Mouse (Mus musculus) G1E (cell line): ENCODE results near the gene Tmem108.

Experiments
- CTCF ChIP-seq: IDR thresholded peaks from 2 replicates; pipeline ENCODE4 v1.5.1; 2012; ENCODE audit warnings: low read depth, low read length, inconsistent platforms, mixed read lengths
- GATA1 ChIP-seq: IDR thresholded peaks from 2 replicates; pipeline ENCODE4 v1.6.1; 2012; ENCODE audit warnings: borderline replicate concordance, low read length, inconsistent platforms, mixed read lengths

DNA sequence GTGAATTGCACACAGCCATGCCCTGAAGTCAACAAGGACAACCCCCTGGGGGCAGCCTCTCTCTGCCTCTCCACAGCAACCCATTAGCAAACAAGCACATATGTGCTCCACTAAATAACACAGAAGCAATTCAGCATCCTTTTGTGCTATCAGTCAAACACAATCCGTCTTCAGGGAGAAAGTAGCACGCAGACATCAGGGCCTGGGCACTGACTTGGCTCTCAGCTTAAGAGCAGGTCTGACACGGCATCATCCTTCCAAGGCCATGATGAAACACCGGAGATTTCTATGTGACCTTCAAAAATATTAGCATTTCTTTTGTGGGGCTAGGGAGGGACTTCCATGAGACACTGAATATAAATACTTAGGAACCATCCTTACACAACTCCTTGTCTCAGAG lies 60.2 kb downstream of the Tmem108 start:
- TF ChIP-seq CTCF (no peak), GATA1 (no peak)
